Mouse (Mus musculus) MEL (cell line): ENCODE data around the gene Mfap2. TPM values are rescaled to one million over a fixed set of nuclear protein-coding genes. Genes with fewer than 3 reads are reported as not detected.

ENCODE experiments used
- DNase-seq: peaks from one replicate; pipeline ENCODE4 v3.0.0; 2011; ENCODE audit warnings: low read depth, low spot score
- H3K27ac ChIP-seq: 2 replicates; pipeline ENCODE4 v1.5.1; 2012; ENCODE audit warnings: low read depth, mild to moderate bottlenecking, control low read depth, low read length, moderate library complexity; ENCODE audit not compliant: control insufficient read depth
- H3K27me3 ChIP-seq, 2 experiments: fragments of 150-350 bp in 1 of 2; sonication (generic) in 1 of 2; 2 replicates each; pipeline ENCODE4 v1.6.1; 2012; ENCODE audit warnings: low read length in 2 of 2, mild to moderate bottlenecking in 2 of 2, improper control_type of control experiment in 1 of 2, moderate library complexity in 1 of 2; ENCODE audit not compliant: insufficient read depth in 2 of 2, control insufficient read depth in 1 of 2
- H3K36me3 ChIP-seq, 2 experiments: 2 replicates each; pipeline ENCODE4 v1.6.1; 2012 to 2014; ENCODE audit warnings: low read length in 2 of 2, improper control_type of control experiment in 1 of 2, inconsistent platforms in 1 of 2, mild to moderate bottlenecking in 1 of 2; ENCODE audit not compliant: insufficient read depth in 2 of 2, control insufficient read depth in 1 of 2
- H3K4me1 ChIP-seq, 2 experiments: fragments of 150-350 bp in 1 of 2; sonication (generic) in 1 of 2; 2 replicates each; pipeline ENCODE4 v1.6.1; 2012; ENCODE audit warnings: low read length in 2 of 2, improper control_type of control experiment in 1 of 2, mild to moderate bottlenecking in 1 of 2; ENCODE audit not compliant: insufficient read depth in 2 of 2, control insufficient read depth in 1 of 2
- H3K4me3 ChIP-seq, 2 experiments: fragments of 150-350 bp in 1 of 2; sonication (generic) in 1 of 2; 2 replicates each; pipeline ENCODE4 v1.5.1; 2012; ENCODE audit warnings: low read depth in 2 of 2, low read length in 2 of 2, mild to moderate bottlenecking in 2 of 2, moderate library complexity in 2 of 2, control low read depth in 1 of 2, improper control_type of control experiment in 1 of 2; ENCODE audit not compliant: control insufficient read depth in 1 of 2, insufficient read depth in 1 of 2
- H3K79me2 ChIP-seq: 2 replicates; pipeline ENCODE4 v1.6.1; 2012; ENCODE audit warnings: mild to moderate bottlenecking, low read length, moderate library complexity; ENCODE audit not compliant: control insufficient read depth, poor library complexity, insufficient read depth
- H3K9ac ChIP-seq: 2 replicates; pipeline ENCODE4 v1.6.1; 2012; ENCODE audit warnings: low read depth, mild to moderate bottlenecking, control low read depth, low read length, moderate library complexity; ENCODE audit not compliant: control insufficient read depth, poor library complexity, severe bottlenecking
- H3K9me3 ChIP-seq: fragments of 150-350 bp; sonication (generic); replicated peaks from 2 replicates; pipeline ENCODE4 v1.6.1; 2012; ENCODE audit warnings: mild to moderate bottlenecking, low read length, improper control_type of control experiment, moderate library complexity; ENCODE audit not compliant: insufficient read depth
- CHD2 ChIP-seq: IDR thresholded peaks from 2 replicates; pipeline ENCODE4 v1.6.1; 2011; ENCODE audit warnings: low read length, improper control_type of control experiment
- CTCF ChIP-seq, 3 experiments: IDR thresholded peaks in 2 of 3; conservative IDR thresholded peaks in 1 of 3; 2 replicates each; pipeline ENCODE4 v1.5.1; 2011 to 2012; ENCODE audit warnings: low read length in 3 of 3, low read depth in 2 of 3, mild to moderate bottlenecking in 2 of 3, improper control_type of control experiment in 1 of 3, inconsistent platforms in 1 of 3, mixed read lengths in 1 of 3, moderate library complexity in 1 of 3; ENCODE audit not compliant: control insufficient read depth in 1 of 3, insufficient read depth in 1 of 3, poor library complexity in 1 of 3, severe bottlenecking in 1 of 3
- E2F4 ChIP-seq: IDR thresholded peaks from 2 replicates; pipeline ENCODE4 v1.6.1; 2011; ENCODE audit warnings: low read depth, low read length, improper control_type of control experiment, borderline replicate concordance
- EP300 ChIP-seq, 2 experiments: IDR thresholded peaks; 2 replicates each; pipeline ENCODE4 v1.6.1; 2011; ENCODE audit warnings: improper control_type of control experiment in 2 of 2, low read length in 2 of 2, low read depth in 1 of 2, mild to moderate bottlenecking in 1 of 2
- ETS1 ChIP-seq: IDR thresholded peaks from 2 replicates; pipeline ENCODE4 v1.6.1; 2012; ENCODE audit warnings: low read depth, mild to moderate bottlenecking, inconsistent platforms, low read length, improper control_type of control experiment, moderate library complexity
- GATA1 ChIP-seq: IDR thresholded peaks from 2 replicates; pipeline ENCODE4 v1.6.1; 2011; ENCODE audit warnings: low read depth, low read length, improper control_type of control experiment
- JUND ChIP-seq: IDR thresholded peaks from 2 replicates; pipeline ENCODE4 v1.6.1; 2011; ENCODE audit warnings: low read depth, mild to moderate bottlenecking, improper control_type of control experiment, low read length
- MAZ ChIP-seq: IDR thresholded peaks from 2 replicates; pipeline ENCODE4 v1.6.1; 2012; ENCODE audit warnings: low read depth, mild to moderate bottlenecking, inconsistent platforms, low read length, improper control_type of control experiment
- MEF2A ChIP-seq: IDR thresholded peaks from 2 replicates; pipeline ENCODE4 v1.6.1; 2014; ENCODE audit warnings: low read depth, mild to moderate bottlenecking, inconsistent platforms, low read length, improper control_type of control experiment; ENCODE audit not compliant: poor library complexity, insufficient replicate concordance, severe bottlenecking; ENCODE audit errors: extremely low read depth
- MYC ChIP-seq: IDR thresholded peaks from 2 replicates; pipeline ENCODE4 v1.6.1; 2011; ENCODE audit warnings: low read depth, mild to moderate bottlenecking, low read length, improper control_type of control experiment, moderate library complexity
- NELFE ChIP-seq: IDR thresholded peaks from 2 replicates; pipeline ENCODE4 v1.6.1; 2011; ENCODE audit warnings: low read depth, low read length, improper control_type of control experiment
- POLR2A ChIP-seq, 2 experiments: IDR thresholded peaks; 2 replicates each; pipeline ENCODE4 v1.6.1; 2011 to 2012; ENCODE audit warnings: low read length in 2 of 2, mild to moderate bottlenecking in 2 of 2, control low read depth in 1 of 2, improper control_type of control experiment in 1 of 2, low read depth in 1 of 2, moderate library complexity in 1 of 2; ENCODE audit not compliant: control insufficient read depth in 1 of 2, insufficient read depth in 1 of 2, poor library complexity in 1 of 2
- POLR2AphosphoS2 ChIP-seq: IDR thresholded peaks from 2 replicates; pipeline ENCODE4 v1.6.1; 2011; ENCODE audit warnings: low read length, improper control_type of control experiment
- RAD21 ChIP-seq: IDR thresholded peaks from 2 replicates; pipeline ENCODE4 v1.6.1; 2011; ENCODE audit warnings: mild to moderate bottlenecking, low read depth, low read length, improper control_type of control experiment
- RCOR1 ChIP-seq: IDR thresholded peaks from 2 replicates; pipeline ENCODE4 v1.6.1; 2012; ENCODE audit warnings: low read depth, mild to moderate bottlenecking, inconsistent platforms, low read length, improper control_type of control experiment
- SIN3A ChIP-seq: IDR thresholded peaks from 2 replicates; pipeline ENCODE4 v1.6.1; 2012; ENCODE audit warnings: low read length, improper control_type of control experiment, inconsistent platforms
- SMC3 ChIP-seq: IDR thresholded peaks from 2 replicates; pipeline ENCODE4 v1.6.1; 2011; ENCODE audit warnings: low read depth, low read length, improper control_type of control experiment
- TAL1 ChIP-seq: IDR thresholded peaks from 2 replicates; pipeline ENCODE4 v1.6.1; 2012; ENCODE audit warnings: mild to moderate bottlenecking, inconsistent platforms, low read length, moderate library complexity, mixed read lengths
- UBTF ChIP-seq: IDR thresholded peaks from 2 replicates; pipeline ENCODE4 v1.6.1; 2012; ENCODE audit warnings: low read depth, mild to moderate bottlenecking, inconsistent platforms, low read length, improper control_type of control experiment, moderate library complexity, borderline replicate concordance; ENCODE audit not compliant: insufficient read depth
- ZKSCAN1 ChIP-seq: IDR thresholded peaks from 2 replicates; pipeline ENCODE4 v1.6.1; 2012; ENCODE audit warnings: low read depth, mild to moderate bottlenecking, inconsistent platforms, low read length, improper control_type of control experiment, moderate library complexity
- ZMIZ1 ChIP-seq: IDR thresholded peaks from 2 replicates; pipeline ENCODE4 v1.6.1; 2012; ENCODE audit warnings: low read depth, mild to moderate bottlenecking, inconsistent platforms, low read length, improper control_type of control experiment, moderate library complexity
- polyA plus RNA-seq, 2 experiments: library from polyadenylated mRNA; stranded (reverse) in 1 of 2; unstranded in 1 of 2; fragments of >175 nt in 1 of 2; fragments of >200 nt in 1 of 2; gene quantifications; 2 replicates each; pipeline versions ENCODE4 v1.2.1 to v1.2.4; 2012; ENCODE audit warnings: low replicate concordance in 2 of 2, low read depth in 1 of 2; ENCODE audit not compliant: insufficient read length in 2 of 2, insufficient read depth in 1 of 2, missing spikeins in 1 of 2
- total RNA-seq: library from RNA; depleted of rRNA; stranded (reverse); fragments of 300-350 nt; gene quantifications from 2 replicates; pipeline ENCODE4 v1.2.3, GENCODE M21; 2012

Mfap2 gene
- total and polyA plus RNA-seq, 3 experiments = not detected

DNA sequence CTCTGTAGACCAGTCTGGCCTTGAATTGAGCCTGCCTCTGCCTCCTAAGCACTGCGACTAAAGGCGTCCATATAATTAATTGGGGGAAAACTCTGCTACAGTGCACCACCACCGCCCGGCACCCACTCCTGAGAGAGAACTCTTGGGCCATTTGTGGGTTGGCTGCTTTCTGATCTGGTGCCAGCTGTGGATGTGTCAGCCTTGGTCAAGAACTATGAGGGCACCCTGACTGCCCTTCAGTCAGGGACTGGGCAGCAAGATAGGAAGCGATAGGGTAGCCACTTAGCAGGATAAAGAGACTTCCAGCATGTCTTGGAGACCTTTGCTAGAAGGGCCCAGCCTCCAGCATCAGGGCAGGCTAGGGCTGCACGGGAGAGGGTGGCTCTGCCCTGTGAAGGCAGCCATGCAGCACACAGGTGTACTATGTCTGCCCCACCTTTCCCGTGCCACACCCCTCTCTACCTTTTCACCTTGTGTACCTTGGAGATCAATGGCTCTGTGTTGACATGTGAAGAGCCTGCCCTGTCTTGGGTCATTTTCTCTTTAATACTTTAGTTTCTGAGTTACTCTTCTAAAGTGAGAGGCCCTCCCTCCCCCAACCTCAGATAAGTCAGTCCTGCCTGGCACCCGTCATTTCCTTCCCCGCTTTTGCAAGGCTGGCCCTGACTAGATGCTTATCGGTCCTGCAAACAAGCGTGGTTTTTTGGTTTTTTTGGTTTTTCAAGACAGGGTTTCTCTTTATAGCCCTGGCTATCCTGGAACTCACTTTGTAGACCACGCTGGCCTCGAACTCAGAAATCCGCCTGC is 32.1 kb upstream of the Mfap2 start:
- TF ChIP-seq GATA1 (peak; percentile 54; the same call in 1 of the 2 replicates), SIN3A (peak; percentile 73), TAL1 (no peak), MAZ (no peak), JUND (no peak), ETS1 (peak; percentile 54; the same call in 1 of the 2 replicates), EP300 (IDR thresholded peaks at IDR 0.05; ENCODE audit: low read depth in 1 of 2, low read length in 2 of 2) (peak; percentile 29 to 33; a peak in 2 of 4 replicates)
- H3K9me3 ChIP-seq = no peaks in the 10 kb centered on the region
- no peaks in the 10 kb centered on the region for H3K79me2 ChIP-seq
- peak overlapping the region; percentile 69 for H3K27ac ChIP-seq
- DNase-seq = peak; percentile 79
- peak overlapping the region; percentile 35 for H3K9ac ChIP-seq
- no peaks in the 10 kb centered on the region for H3K27me3 ChIP-seq
- H3K4me3 ChIP-seq = no peak overlapping the region
- peaks cover 3 to 18% of the 10 kb centered on the region in 2 experiments for H3K4me1 ChIP-seq
- peaks cover 2 to 13% of the 10 kb centered on the region in 2 experiments; a peak in 3 of 4 replicates for H3K36me3 ChIP-seq

DNA sequence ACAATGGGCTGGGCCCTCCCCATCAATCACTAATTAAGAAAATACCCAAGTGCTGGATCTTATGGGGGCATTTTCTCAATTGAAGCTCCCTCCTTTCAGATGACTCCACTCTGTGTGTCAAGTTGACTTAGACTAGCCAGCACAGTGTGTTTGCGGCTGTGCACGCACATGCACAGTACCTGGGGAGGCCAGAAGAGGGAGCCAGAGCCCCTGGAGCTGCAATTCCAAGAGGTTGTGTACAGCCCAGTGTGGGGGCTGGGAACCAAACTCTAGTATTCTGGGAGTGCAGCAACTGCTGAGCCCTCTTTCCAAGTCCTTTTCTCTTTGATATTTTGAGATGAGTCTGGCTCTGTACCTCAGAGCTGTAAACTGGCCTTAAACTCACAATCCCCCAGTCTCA is 28.6 kb upstream of the Mfap2 start:
- Histone ChIP-seq H3K9me3 (no peaks in the 10 kb centered on the region), H3K79me2 (no peaks in the 10 kb centered on the region), H3K36me3 (peaks cover 2 to 13% of the 10 kb centered on the region in 2 experiments; a peak in 3 of 4 replicates), H3K27me3 (no peaks in the 10 kb centered on the region), H3K27ac (no peak overlapping the region), H3K9ac (no peak overlapping the region), H3K4me3 (no peak overlapping the region)
- TF ChIP-seq RCOR1 = no peak
- TF ChIP-seq NELFE = no peak
- no peak for TF ChIP-seq CHD2
- TF ChIP-seq ZKSCAN1 = no peak
- no peak for TF ChIP-seq MYC
- TF ChIP-seq E2F4 = no peak
- no peak for TF ChIP-seq POLR2A (IDR thresholded peaks at IDR 0.05; ENCODE audit: control insufficient read depth in 1 of 2, insufficient read depth in 1 of 2, low read depth in 1 of 2, low read length in 2 of 2, poor library complexity in 1 of 2)
- TF ChIP-seq UBTF = no peak
- TF ChIP-seq MEF2A = no peak
- peak; percentile 59 for TF ChIP-seq RAD21
- TF ChIP-seq POLR2AphosphoS2 = no peak
- TF ChIP-seq ZMIZ1 = no peak
- peak; percentile 52 to 74 (median 68) for TF ChIP-seq CTCF (IDR thresholded peaks at IDR 0.05 in 2 of 3, conservative IDR thresholded peaks at IDR 0.05 in 1 of 3; ENCODE audit: control insufficient read depth in 1 of 3, insufficient read depth in 1 of 3, low read depth in 2 of 3, low read length in 3 of 3, poor library complexity in 1 of 3, severe bottlenecking in 1 of 3)
- TF ChIP-seq SMC3 = peak; percentile 47
- no peak for TF ChIP-seq ETS1
- no peak for TF ChIP-seq MAZ
- TF ChIP-seq SIN3A = no peak
- no peak for TF ChIP-seq GATA1
- TF ChIP-seq, all 39 proteins: peak for 3
- peak; percentile 70 for DNase-seq
- peaks cover 4 to 19% of the 10 kb centered on the region in 2 experiments for H3K4me1 ChIP-seq
